Mouse (Mus musculus) layer of hippocampus, adult 2 months (tissue): ENCODE data around the gene Sspo. TPM values are rescaled to one million over a fixed set of nuclear protein-coding genes. Genes with fewer than 3 reads are reported as not detected.
"Not testable (repeated sequence)": the region's sequence is repeated elsewhere in the genome, so short reads cannot be mapped to it uniquely, and the experiment has no call there.

Source experiments
- DNase-seq, 2 experiments: peaks; one replicate each; pipeline ENCODE4 v3.0.0; 2022; ENCODE audit warnings: low spot score in 2 of 2
- H3K27ac ChIP-seq: fragments of 200-600 bp; 2 replicates; pipeline ENCODE4 v1.8.1; 2022
- H3K4me3 ChIP-seq: fragments of 200-600 bp; 2 replicates; pipeline ENCODE4 v1.8.1; 2022; ENCODE audit warnings: mild to moderate bottlenecking
- CTCF ChIP-seq: fragments of 200-600 bp; conservative IDR thresholded peaks from 2 replicates; pipeline ENCODE4 v1.8.1; 2022; ENCODE audit warnings: antibody characterized with exemption, mild to moderate bottlenecking, moderate library complexity
- total RNA-seq, 2 experiments: library from RNA; stranded (reverse); gene quantifications; 2 replicates each; pipeline ENCODE4 v1.2.3; 2021

Gene Sspo
- total RNA-seq, 2 experiments from 2014 or later = 0.92 to 1.5 TPM

DNA sequence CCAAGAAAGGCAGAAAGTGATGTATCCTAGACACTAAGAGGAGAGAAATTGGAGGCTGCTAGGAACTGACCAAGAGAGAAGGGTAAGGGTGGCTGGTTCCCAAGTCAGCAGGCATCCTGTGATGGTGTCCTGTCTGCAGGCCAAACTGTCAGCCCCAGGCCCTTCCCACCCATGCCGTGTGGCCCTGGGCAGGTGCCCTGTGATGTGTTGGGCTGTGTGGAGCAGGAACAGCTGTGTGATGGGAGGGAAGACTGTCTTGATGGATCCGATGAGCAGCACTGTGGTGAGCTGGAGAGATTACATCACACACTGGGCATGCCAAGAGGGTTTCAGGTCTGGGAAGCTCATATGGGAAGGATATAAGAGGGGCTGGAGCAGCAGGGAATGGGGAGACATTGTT, 22.7 kb downstream of the Sspo start:
- Histone ChIP-seq H3K27ac (no peak overlapping the region), H3K4me3 (no peak overlapping the region)
- no peak for DNase-seq
- no peak for TF ChIP-seq CTCF

DNA sequence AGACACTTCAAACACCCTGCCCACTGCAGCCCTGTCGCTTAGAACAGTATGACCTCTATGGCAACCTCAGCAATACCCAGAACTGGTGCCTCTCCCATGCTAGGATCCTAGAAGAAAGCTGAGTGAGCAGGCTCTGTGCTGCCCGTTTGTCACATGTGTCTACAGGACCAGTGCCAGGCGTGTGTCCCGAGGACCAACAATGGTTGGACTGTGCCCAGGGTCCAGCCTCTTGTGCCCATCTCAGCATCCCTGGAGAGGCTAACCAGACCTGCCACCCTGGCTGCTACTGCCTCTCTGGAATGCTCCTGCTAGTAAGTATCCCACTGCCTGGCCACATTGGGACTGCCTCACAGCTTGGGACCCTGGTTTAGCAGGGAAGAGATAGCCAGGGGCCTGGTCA, 30.4 kb downstream of the Sspo start:
- TF ChIP-seq CTCF = no peak
- Histone ChIP-seq H3K27ac (no peak overlapping the region), H3K4me3 (no peak overlapping the region)
- DNase-seq = no peak

DNA sequence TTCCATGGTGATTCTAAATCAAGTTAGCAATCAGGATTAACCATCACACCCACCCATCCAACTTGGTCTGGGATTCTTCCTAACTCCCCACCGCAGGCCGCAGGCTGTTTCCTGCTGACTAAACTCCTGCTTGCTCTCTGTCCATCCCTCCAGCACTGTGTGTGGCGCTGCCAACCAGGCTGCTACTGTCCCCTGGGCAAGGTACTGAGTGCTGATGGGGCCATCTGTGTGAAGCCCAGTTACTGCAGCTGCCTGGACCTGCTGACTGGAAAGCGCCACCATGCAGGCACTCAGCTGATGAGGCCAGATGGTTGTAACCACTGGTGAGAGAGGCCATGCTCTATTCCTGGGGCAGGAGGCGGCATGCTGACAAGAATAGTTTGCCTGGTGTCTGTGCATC, 34.5 kb downstream of the Sspo start:
- DNase-seq = no peak

DNA sequence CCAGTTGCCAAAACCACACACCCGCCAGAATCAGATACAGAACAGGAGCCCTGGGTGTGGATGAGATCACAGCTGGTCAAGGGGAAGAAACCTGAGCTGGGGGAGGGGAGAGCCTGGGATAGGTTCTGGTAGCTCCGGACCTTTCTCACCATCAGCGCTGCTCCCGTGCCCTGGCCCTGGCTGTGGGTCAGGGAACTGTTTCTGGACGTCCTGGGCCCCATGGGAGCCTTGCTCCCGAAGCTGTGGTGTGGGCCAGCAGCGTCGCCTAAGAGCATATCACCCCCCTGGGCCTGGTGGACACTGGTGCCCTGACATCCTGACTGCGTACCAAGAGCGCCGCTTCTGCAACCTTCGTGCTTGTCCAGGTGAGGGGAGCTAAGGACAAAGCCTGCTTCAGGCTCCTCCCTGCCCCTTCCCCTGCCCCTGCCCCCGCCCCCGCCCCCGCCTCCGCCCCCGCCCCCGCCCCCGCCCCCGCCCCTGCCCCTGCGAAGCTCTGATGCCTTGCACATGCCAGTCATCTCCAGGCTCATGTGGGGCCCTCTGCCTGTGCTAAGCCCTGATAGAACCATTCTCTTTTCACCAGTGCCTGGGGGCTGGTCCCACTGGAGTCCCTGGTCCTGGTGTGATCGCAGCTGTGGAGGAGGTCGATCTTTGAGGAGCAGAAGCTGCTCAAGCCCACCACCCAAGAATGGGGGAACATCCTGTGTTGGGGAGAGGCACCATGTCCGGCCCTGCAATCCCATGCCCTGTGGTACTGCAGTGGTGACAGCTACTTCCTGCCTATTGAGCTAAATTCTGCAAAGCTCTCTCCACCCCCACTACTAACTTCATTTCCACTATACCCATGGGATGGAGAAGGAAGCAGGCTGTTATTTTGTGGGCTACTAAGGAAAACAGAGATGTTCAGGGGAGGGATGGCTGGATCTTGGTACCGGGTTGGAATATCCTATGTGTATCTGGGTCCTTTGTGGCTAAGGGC, 40.0 kb downstream of the Sspo start:
- DNase-seq = no peak
- Histone ChIP-seq H3K27ac (no peak overlapping the region), H3K4me3 (no peak overlapping the region)
- TF ChIP-seq CTCF = no peak

More for the DNA sequence above, 34.5 kb downstream of the Sspo start:
- Histone ChIP-seq H3K27ac (no peak overlapping the region), H3K4me3 (no peak overlapping the region)
- TF ChIP-seq CTCF = no peak

- Histone ChIP-seq H3K4me3 (no peak overlapping the region), H3K27ac (no peak overlapping the region)
- DNase-seq = no peak
- TF ChIP-seq CTCF = no peak
These were observed 41.7 kb downstream of the Sspo start for GRCm38 (mm10) chr6:48489741-48490140.

GRCm38 (mm10) chr6:48491361-48491760, 43.3 kb downstream of the Sspo start:
- no peak for DNase-seq
- Histone ChIP-seq H3K27ac (no peak overlapping the region), H3K4me3 (no peak overlapping the region)
- no peak for TF ChIP-seq CTCF

DNA sequence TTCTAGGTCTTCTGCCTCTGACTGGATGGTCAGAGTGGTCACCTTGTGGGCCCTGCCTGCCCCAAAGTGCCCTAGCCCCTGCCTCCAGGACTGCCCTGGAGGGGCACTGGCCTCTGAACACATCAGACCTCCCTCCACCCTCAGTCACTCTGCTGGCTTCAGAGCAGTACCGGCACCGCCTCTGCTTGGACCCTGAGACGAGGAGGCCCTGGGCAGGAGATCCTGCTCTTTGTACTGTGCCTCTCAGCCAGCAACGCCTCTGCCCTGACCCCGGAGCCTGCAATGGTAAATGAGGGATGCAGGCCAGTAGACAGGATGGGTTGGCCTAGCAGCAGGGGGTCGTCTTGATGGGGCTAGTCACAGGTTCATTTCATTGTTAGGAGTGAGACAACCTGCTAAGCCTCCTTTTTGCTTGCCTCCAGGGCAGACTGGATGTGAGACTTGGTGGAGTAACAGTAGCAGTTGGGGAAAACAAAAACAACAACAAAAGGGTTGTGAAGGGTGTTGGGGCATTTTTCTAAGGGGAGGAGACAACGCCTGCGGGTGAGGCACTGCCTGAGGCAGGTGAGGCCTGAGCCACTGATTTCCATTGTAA, 45.2 kb downstream of the Sspo start:
- H3K4me3 ChIP-seq = no peak overlapping the region
- H3K27ac ChIP-seq = no peak overlapping the region
- no peak for DNase-seq
- TF ChIP-seq CTCF = no peak

GRCm38 (mm10) chr6:48497521-48497920, 49.5 kb downstream of the Sspo start:
- no peak overlapping the region for H3K27ac ChIP-seq
- H3K4me3 ChIP-seq = no peak overlapping the region
- DNase-seq = no peak
- TF ChIP-seq CTCF = no peak

DNA sequence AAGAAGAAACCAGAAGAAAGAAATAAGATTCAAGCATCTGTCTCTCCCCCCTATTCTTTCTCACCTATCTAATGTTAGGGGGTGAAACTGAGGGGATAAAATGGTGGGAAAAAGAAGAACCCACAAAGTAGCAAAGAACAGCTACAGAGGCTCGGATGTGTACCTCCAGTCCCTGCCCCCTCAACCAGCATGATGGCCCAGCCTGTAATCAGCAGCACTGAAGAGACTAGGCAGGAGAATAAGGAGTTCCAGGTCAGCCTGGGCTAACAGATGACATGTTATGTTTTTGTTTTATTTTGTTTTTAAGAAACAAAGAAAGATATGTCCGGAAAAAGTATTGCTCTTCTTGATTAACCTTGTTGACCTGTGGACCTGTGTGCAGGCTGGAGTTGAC, 55.8 kb downstream of the Sspo start:
- H3K27ac ChIP-seq = peak overlapping the region; percentile 87
- H3K4me3 ChIP-seq = peak overlapping the region; percentile 84
- no peak for DNase-seq
- no peak for TF ChIP-seq CTCF

- H3K27ac ChIP-seq = peak overlapping the region; percentile 87
- peak; percentile 74 to 86 for DNase-seq
- peak; percentile 58 for TF ChIP-seq CTCF
- H3K4me3 ChIP-seq = peak overlapping the region; percentile 84
These were observed 56.3 kb downstream of the Sspo start for GRCm38 (mm10) chr6:48504241-48504854.

- Histone ChIP-seq H3K27ac (no peak overlapping the region), H3K4me3 (no peak overlapping the region)
- DNase-seq = no peak
- TF ChIP-seq CTCF = no peak
These were observed 60.1 kb downstream of the Sspo start for GRCm38 (mm10) chr6:48508087-48508486.

- Histone ChIP-seq H3K27ac (no peak overlapping the region), H3K4me3 (no peak overlapping the region)
- no peak for DNase-seq
- TF ChIP-seq CTCF = no peak
These were observed 62.4 kb downstream of the Sspo start for GRCm38 (mm10) chr6:48510426-48510825.

GRCm38 (mm10) chr6:48511861-48512260, 63.8 kb downstream of the Sspo start:
- no peak for TF ChIP-seq CTCF
- Histone ChIP-seq H3K4me3 (no peak overlapping the region), H3K27ac (no peak overlapping the region)
- no peak for DNase-seq

GRCm38 (mm10) chr6:48524882-48525281, 76.9 kb downstream of the Sspo start:
- not testable (repeated sequence) for H3K27ac ChIP-seq, DNase-seq, H3K4me3 ChIP-seq
